Mouse (Mus musculus) thymus, postnatal 25 days (tissue): ENCODE measurements around the gene Saysd1.
"Not testable (repeated sequence)": the region's sequence is repeated elsewhere in the genome, so short reads cannot be mapped to it uniquely, and the experiment has no call there.

Experiments
- DNase-seq: peaks from one replicate; pipeline ENCODE4 v3.0.0; 2022

The Saysd1 gene

GRCm38 (mm10) chr14:20032016-20032737 is 106.2 kb downstream of the Saysd1 start:
- no peak for DNase-seq

DNA sequence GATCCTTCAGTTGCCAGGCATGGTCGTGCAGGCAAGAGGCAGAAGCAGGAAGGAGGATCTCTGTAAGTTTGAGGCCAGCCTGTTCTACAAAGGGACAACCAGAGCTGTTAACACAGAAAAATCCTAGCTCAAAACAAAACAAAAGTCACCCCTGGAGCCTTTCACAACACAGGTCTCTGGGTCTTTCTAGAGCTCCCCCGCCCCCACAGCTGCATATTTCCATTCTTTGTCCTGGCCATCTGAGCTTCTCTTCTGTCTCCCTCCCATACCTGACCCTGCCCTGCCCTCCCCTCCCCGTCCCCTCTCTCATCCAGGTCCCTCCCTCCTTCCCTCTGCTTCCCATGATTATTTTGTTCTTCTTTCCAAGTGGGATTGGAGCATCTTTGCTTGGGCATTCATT is 108.7 kb downstream of the Saysd1 start:
- no peak for DNase-seq

GRCm38 (mm10) chr14:20027475-20027874 is 110.9 kb downstream of the Saysd1 start:
- DNase-seq, result not testable (repeated sequence)
